Mouse (Mus musculus) macrophage (primary cell): ENCODE measurements around the gene Cep128. TPM values are rescaled to one million over a fixed set of nuclear protein-coding genes. Genes with fewer than 3 reads are reported as not detected.
A peak's percentile ranks its signal among the peaks of the same experiment; 100 is the strongest.
"Not testable (repeated sequence)": the region's sequence is repeated elsewhere in the genome, so short reads cannot be mapped to it uniquely, and the experiment has no call there.

Experiments
- H3K27ac ChIP-seq: fragments of 350-480 bp; formaldehyde crosslinking; 2 replicates; pipeline ENCODE4 v1.9.0; 2021
- H3K36me3 ChIP-seq: fragments of 350-480 bp; formaldehyde crosslinking; 2 replicates; pipeline ENCODE4 v1.9.0; 2021; ENCODE audit errors: inconsistent target
- H3K4me3 ChIP-seq: fragments of 350-480 bp; formaldehyde crosslinking; 2 replicates; pipeline ENCODE4 v1.9.0; 2021; ENCODE audit errors: inconsistent target
- H3K79me2 ChIP-seq: fragments of 350-480 bp; formaldehyde crosslinking; 2 replicates; pipeline ENCODE4 v1.9.0; 2021; ENCODE audit errors: inconsistent target
- WGBS: methylation state at CpG from one replicate; pipeline ENCODE4 v1.1.7; 2026; ENCODE audit warnings: inconsistent platforms; ENCODE audit not compliant: missing documents; 5-methylcytosine and 5-hydroxymethylcytosine counted together
- polyA plus RNA-seq: library from polyadenylated mRNA; stranded (reverse); fragments of 250-400 nt; gene quantifications from 3 replicates; pipeline ENCODE4 v1.2.4, GENCODE M21; 2018; ENCODE audit warnings: inconsistent platforms

Cep128 gene
- polyA plus RNA-seq, 1 experiment from 2014 or later, result 17.9 TPM

DNA sequence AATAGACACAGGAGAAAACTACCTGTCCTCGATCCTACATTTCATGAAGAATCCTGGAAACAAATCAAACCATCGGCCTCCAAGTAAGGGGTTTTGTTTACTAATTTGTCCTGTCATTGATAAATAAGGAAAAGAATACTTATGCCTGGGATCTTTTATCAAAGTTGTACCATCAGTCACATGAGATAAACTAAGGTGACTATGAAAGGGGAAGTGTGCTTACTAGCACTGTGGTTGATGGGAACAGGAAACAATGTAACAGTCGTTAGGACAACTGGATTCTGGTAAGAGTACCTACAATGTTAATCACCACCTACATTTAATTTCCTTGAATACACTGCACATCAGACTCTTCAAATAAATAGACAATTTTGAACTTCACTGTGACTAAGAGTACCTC lies 15.0 kb downstream of the Cep128 start:
- Histone ChIP-seq H3K79me2 (peaks cover 5% of the 10 kb centered on the region; the same call in 1 of the 2 replicates), H3K4me3 (no peak overlapping the region), H3K36me3 (no peaks in the 10 kb centered on the region), H3K27ac (no peak overlapping the region)
- WGBS, result 46% methylated on average over 3 of the region's 3 CpGs

DNA sequence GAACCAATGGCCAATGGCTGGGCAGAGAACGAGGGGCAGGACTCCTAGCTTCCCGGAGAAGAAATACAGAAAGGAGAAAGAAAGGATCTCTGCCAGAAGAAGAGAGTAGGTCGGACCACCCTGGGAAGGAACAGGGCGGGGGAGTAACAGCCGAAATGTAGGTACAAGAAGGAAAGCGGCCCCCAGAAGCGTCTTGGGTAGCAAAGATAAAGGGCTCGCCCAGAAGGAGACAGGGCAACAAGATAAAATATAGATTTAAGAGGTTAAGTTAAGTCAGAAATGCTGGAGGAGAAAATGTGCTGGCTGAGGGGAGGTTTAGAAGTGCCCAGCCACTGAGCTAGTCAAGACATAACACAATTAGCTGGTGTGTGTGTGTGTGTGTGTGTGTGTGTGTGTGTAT lies 30.4 kb downstream of the Cep128 start:
- no peak overlapping the region for H3K27ac ChIP-seq
- H3K4me3 ChIP-seq, result no peak overlapping the region
- no peaks in the 10 kb centered on the region for H3K79me2 ChIP-seq
- H3K36me3 ChIP-seq, result no peaks in the 10 kb centered on the region
- WGBS, result 94% methylated on average over 2 of the region's 8 CpGs

DNA sequence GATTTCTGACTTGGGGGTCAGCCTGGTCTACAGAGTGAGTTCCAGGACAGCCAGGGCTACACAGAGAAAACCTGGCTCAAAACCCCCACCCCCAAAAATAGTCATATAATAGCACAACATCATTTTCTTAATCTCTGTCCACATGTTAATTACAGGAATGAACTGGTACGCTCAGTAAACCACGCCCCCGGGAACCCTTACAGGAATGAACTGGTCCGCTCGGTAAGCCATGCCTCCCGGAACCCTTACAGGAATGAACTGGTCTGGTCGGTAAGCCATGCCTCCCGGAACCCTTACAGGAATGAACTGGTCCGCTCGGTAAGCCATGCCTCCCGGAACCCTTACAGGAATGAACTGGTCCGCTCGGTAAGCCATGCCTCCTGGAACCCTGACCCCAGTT lies 45.6 kb downstream of the Cep128 start:
- H3K36me3 ChIP-seq, H3K79me2 ChIP-seq, H3K27ac ChIP-seq, H3K4me3 ChIP-seq: not testable (repeated sequence)
- 97% methylated on average over 13 of the region's 13 CpGs for WGBS

DNA sequence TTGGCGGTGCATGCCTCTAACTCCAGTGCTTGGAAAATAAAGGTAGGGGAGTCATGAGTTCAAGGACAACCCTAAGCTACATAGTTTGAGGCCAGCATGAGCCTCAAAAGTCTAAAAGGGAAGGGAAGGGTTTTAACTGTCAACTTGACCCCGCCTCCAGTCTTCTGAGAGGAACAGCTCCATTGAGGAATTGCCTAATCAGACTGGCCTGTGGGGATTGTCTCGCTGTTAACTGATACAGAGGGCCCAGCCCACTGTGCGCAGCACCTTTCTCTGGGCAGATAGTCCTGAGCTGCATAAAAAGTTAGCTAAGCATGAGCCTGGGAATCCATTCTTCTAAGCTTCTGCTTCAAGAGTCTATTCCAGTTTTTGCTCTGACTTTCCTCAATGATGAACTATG lies 56.7 kb downstream of the Cep128 start:
- 64% methylated on average over 4 of the region's 4 CpGs for WGBS
- Histone ChIP-seq H3K36me3 (no peaks in the 10 kb centered on the region), H3K79me2 (no peaks in the 10 kb centered on the region), H3K4me3 (no peak overlapping the region), H3K27ac (no peak overlapping the region)

DNA sequence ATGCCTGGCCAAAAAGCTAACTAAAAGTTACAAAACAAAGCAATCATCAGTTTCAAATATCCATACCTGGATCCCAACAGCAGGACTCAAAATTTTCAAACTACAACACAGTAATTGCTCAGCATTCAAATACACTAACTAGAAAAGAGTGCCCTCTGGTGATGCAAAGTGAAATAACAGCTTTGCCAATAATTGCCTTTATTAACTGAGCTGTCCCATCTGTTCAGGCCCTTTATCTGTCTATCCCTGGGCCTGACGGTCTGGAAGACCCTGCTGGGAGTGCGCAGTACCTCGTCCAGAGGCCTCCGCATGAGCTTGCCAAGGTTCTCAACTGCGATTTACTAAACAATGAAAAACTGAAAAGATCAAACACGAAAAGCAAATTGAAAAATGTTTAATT lies 58.1 kb downstream of the Cep128 start:
- no peaks in the 10 kb centered on the region for H3K36me3 ChIP-seq
- H3K27ac ChIP-seq, result no peak overlapping the region
- WGBS, result 86% methylated on average over 6 of the region's 6 CpGs
- H3K79me2 ChIP-seq, result no peaks in the 10 kb centered on the region
- H3K4me3 ChIP-seq, result no peak overlapping the region

DNA sequence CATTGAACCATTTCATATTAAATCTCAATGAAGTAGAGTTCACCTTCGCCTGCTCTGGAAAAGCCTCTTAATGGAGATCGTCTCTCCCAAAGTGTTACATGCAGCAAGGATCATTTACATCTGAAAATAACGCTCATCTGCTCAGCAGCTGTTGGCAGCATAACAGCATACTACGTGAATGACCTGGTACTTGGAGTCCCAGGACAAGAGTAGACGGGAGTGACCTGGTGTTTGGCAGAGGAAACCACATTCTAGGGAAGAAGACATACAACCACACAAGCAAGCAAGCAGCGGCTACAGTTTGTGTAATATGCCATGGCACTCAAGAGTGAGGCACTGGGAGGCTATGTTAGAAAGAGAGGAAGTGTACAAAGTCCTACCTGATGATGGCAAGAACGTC lies 69.2 kb downstream of the Cep128 start:
- 94% methylated on average over 7 of the region's 7 CpGs for WGBS
- Histone ChIP-seq H3K27ac (no peak overlapping the region), H3K36me3 (no peaks in the 10 kb centered on the region), H3K4me3 (no peak overlapping the region), H3K79me2 (no peaks in the 10 kb centered on the region)

DNA sequence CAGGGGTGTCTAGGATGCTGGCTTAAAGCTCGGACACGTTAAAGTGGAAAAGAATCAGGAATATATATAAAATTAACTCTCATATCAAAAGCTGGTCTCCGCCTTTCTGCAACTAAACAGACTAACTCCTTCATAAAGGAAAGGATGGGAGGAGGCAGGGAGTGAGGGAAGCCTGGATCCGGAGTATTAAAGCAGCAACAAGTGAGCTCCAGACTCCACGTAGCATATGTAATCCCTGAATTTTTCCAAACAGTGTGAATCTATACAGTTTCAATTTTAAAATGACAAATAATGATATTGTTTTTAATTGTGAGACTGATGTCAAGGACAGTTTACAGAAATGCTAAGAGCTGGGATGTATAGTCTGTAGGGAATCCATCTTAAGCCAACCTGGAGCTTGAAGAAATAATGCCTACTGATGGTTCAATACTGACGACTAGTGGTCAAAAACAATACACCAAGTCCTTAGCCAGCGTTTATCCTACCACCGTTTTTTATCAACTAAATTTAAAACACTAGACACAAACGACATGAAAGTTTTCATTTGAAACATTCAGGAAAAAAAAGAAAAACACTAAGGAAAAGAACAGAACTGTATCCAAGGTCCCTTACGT lies 70.1 kb downstream of the Cep128 start:
- Histone ChIP-seq H3K36me3 (no peaks in the 10 kb centered on the region), H3K27ac (no peak overlapping the region), H3K4me3 (no peak overlapping the region), H3K79me2 (no peaks in the 10 kb centered on the region)
- WGBS, result 68% methylated on average over 10 of the region's 10 CpGs

DNA sequence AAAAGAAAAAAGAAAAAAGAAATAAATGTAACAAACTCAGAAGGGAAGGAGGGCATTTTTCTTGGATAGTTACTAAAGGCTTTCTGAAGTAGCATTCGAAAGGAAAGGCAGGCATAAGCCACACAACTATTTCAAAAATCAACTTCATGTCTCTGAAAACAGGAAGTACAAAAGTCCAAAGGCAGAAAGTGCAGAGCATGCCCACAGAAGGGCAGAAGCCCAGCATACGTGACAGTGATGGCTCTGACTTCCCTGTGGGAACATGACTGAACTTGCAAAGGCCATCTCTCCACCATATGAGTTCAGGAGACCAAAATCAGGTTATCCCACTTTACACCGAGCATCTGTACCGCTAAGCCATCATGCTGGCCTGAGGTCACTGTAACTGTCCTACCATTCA lies 71.6 kb downstream of the Cep128 start:
- no peaks in the 10 kb centered on the region for H3K36me3 ChIP-seq
- peak overlapping the region; percentile 46 for H3K27ac ChIP-seq
- H3K4me3 ChIP-seq, result no peak overlapping the region
- H3K79me2 ChIP-seq, result no peaks in the 10 kb centered on the region
- 50% methylated on average over 4 of the region's 4 CpGs for WGBS

DNA sequence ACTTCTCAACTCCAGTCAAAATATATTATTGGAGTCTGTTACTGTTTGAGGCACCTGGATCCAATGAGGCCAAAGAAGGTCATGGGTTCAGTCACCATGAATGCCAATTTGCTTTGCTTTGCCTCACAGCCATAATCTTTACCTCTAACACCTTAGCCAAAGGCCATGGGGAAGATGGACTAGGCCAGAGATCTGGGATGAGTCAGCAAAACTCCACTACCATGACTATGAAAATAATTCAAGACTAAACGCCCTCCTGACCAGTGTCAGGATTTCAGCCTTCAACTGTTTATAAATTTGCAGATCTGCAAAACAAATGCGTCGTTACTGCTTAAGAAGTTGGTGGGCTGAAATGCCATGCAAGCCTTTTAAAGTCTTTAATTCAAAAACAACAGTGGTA lies 76.5 kb downstream of the Cep128 start:
- no peaks in the 10 kb centered on the region for H3K36me3 ChIP-seq
- 89% methylated on average over 3 of the region's 3 CpGs for WGBS
- H3K4me3 ChIP-seq, result no peak overlapping the region
- no peaks in the 10 kb centered on the region for H3K79me2 ChIP-seq
- H3K27ac ChIP-seq, result 0 out of 2 replicates have a peak overlapping the region, but pooled peaks have one; percentile 13

DNA sequence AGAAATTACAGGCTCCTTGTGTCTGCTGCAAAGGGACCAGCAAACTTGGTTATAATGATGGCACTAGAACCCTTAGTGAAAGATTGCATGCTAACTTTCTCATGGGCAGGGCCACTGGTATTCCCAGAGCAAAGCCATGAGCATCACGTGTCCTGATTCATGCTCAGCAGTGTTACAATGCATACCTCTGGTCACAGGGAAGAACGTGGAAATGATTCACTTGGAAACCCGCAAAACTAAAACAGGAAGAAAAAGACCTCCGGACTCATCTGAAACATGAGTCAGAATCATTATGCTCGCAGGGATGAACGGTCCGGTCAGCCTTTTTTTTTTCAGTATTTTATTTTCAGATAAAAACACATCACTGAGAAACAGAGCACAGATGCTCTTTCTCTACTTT lies 78.4 kb downstream of the Cep128 start:
- WGBS, result 51% methylated on average over 7 of the region's 7 CpGs
- peak overlapping the region; percentile 83 for H3K27ac ChIP-seq

DNA sequence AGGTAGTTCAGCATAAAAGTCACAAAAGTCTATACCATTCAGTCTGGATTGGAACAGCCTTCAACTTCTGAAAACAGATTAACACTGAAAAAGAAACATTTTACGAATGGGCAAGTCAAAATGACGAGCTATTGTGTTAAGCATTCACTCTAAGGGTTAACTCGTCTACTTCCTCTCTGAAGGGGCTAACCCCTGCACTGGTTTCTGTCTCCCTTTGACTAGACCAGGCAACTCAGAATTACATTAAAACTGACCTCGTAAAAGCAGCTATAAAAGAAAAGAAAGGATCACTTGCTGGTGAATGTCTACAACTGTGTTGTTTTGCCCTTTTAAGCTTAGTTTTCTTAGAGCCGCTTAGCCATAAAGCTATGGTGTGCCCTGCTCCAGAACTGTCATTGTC lies 79.2 kb downstream of the Cep128 start:
- peak overlapping the region; percentile 83 for H3K27ac ChIP-seq
- no peaks in the 10 kb centered on the region for H3K36me3 ChIP-seq
- 82% methylated on average over 5 of the region's 5 CpGs for WGBS
- H3K4me3 ChIP-seq, result no peak overlapping the region
- no peaks in the 10 kb centered on the region for H3K79me2 ChIP-seq

More for the DNA sequence above, 78.4 kb downstream of the Cep128 start:
- no peaks in the 10 kb centered on the region for H3K79me2 ChIP-seq
- H3K4me3 ChIP-seq, result no peak overlapping the region
- H3K36me3 ChIP-seq, result no peaks in the 10 kb centered on the region

DNA sequence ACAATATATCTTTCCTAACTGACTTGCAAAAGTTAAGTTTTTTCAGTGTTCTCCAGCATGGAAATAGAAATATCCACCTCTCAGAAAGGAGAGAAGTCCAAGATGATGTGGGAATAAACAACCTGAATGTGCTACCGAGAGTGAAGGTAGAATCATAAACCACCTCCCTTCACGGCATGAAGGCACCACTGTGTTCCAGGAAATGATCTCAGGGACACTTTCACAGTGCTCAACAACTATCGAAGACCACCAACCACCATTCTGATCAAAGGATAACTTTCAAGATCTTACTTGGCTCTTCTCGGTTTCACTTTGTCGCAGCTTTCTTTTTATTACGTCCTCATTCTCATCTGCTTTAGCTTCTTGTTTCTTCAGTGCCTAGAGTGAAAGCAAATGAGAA lies 85.5 kb downstream of the Cep128 start:
- Histone ChIP-seq H3K4me3 (no peak overlapping the region), H3K27ac (no peak overlapping the region), H3K79me2 (no peaks in the 10 kb centered on the region), H3K36me3 (no peaks in the 10 kb centered on the region)
- 97% methylated on average over 6 of the region's 6 CpGs for WGBS

DNA sequence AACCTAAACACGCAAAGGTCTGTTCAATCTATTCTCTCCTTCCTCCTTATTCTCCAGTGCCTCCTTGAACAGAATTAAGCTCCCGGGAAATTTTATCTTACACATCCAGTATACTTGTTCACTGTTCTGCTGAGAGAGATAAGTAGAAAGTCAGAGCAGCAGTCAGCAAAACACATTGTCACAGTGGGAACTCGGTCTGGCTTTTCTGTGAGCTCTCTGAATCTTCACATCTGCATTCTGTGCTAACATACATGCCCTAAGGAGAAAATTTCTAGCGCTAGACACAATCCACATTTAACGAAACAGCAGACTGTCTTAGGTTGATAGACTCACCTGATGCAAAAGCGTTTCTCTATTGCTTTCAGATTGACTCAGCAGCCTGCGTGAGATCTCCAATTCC lies 88.3 kb downstream of the Cep128 start:
- no peaks in the 10 kb centered on the region for H3K79me2 ChIP-seq
- no peak overlapping the region for H3K27ac ChIP-seq
- no peak overlapping the region for H3K4me3 ChIP-seq
- no peaks in the 10 kb centered on the region for H3K36me3 ChIP-seq
- 94% methylated on average over 7 of the region's 7 CpGs for WGBS

DNA sequence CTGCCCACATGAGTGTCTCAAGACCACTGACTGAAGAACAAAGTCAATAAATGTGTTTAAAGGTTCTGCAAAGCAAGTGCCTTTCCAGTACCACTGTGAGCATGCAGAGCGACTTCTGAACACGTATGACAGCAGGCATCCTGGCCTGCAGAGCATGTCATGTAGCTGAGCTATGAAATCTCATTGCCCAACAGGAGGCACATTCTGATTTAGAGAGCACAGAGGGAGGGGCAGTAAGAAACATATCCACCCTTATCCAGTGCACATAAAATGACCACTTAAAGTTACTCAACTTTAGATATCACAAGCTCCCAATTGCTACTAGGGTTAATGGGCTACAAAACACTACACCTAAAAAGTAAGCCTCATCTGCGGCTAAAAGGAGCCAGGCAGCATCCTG lies 88.8 kb downstream of the Cep128 start:
- H3K27ac ChIP-seq, result no peak overlapping the region
- no peaks in the 10 kb centered on the region for H3K79me2 ChIP-seq
- no peak overlapping the region for H3K4me3 ChIP-seq
- no peaks in the 10 kb centered on the region for H3K36me3 ChIP-seq
- 96% methylated on average over 3 of the region's 3 CpGs for WGBS

DNA sequence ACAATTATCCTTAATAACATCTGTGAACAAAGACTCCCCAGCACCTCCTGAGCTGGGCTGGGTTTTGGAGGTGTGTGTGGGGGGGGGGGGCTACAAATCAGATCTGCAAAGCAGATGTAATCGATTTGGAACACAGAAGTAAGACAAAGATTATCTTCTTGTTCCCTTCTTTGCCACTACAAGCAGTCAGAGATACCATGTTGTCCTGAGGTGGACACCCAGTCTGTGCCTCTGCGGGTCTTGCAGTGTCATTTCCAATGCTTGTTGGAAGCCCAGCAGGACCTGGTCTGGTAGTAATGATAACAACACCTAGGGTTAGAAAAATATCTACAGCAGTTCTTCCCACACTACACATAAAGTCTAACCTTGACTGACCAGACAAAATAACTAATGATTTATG lies 110.3 kb downstream of the Cep128 start:
- H3K36me3 ChIP-seq, result no peaks in the 10 kb centered on the region
- H3K27ac ChIP-seq, result no peak overlapping the region
- H3K79me2 ChIP-seq, result no peaks in the 10 kb centered on the region
- H3K4me3 ChIP-seq, result no peak overlapping the region
- WGBS, result 92% methylated on average over 2 of the region's 2 CpGs

DNA sequence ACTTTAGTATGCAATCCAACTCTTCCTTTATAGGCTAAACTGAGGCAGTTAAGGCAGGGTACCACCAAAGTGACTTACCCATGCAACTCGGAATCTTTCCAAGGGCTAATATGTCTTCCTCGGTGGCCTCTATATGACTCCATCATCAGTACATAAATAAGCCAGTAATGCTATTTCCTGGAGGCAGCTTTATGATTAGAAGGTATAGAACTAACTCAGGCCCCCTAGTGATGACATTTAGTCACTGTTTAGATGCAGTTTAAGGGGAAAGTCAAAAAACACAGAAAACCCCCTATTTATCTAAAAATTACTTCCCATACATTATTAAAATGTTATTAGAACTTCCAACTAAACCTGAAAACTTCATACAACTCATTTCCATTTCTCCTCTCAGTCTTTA lies 114.6 kb downstream of the Cep128 start:
- WGBS, result 96% methylated on average over 2 of the region's 2 CpGs
- no peaks in the 10 kb centered on the region for H3K79me2 ChIP-seq

More for the DNA sequence above, 114.6 kb downstream of the Cep128 start:
- Histone ChIP-seq H3K36me3 (no peaks in the 10 kb centered on the region), H3K27ac (no peak overlapping the region), H3K4me3 (no peak overlapping the region)
